Mouse (Mus musculus): ENCODE results near the gene Cep152. TPM values are rescaled to one million over a fixed set of nuclear protein-coding genes. Genes with fewer than 3 reads are reported as not detected.

Gene Cep152
- total and polyA plus RNA-seq, 3 experiments, result 7.7 to 8.9 (median 8.8) TPM

GRCm38 (mm10) chr2:125644912-125645311 is 20.0 kb upstream of the Cep152 start:
- Histone ChIP-seq H3K36me3 (replicated peaks in 1 of 2; ENCODE audit: control insufficient read depth in 1 of 2, insufficient read depth in 1 of 2, low read length in 1 of 2) (no peaks in the 10 kb centered on the region), H3K4me1 (ENCODE audit: control insufficient read depth in 1 of 2, insufficient read depth in 2 of 2) (peaks cover 0 to 4% of the 10 kb centered on the region in 2 experiments; a peak in 1 of 4 replicates), H3K4me2 (ENCODE audit: insufficient read depth, low read depth, poor library complexity, severe bottlenecking) (no peak overlapping the region), H3K27ac (ENCODE audit: insufficient read depth, low read depth) (no peak overlapping the region), H3K4me3 (replicated peaks in 1 of 3; ENCODE audit: low read depth in 2 of 3, low read length in 2 of 3, poor library complexity in 1 of 3) (no peak overlapping the region), H3K9me3 (replicated peaks; ENCODE audit: low read length) (no peaks in the 10 kb centered on the region), H3K9ac (ENCODE audit: insufficient read depth, low read depth) (no peak overlapping the region), H3K79me2 (replicated peaks; ENCODE audit: control insufficient read depth, extremely low read depth, insufficient read depth, poor library complexity, severe bottlenecking) (no peaks in the 10 kb centered on the region), H3K27me3 (replicated peaks) (no peaks in the 10 kb centered on the region)
- in situ Hi-C loops (cut with MboI; ENCODE audit: low pct_ligation_motif_present, low pct_unique_long_range_greater_than_20kb, low sequenced_read_pairs) (no loop called here), dilution Hi-C loops (cut with MboI; ENCODE audit: extremely low pct_ligation_motif_present, extremely low pct_unique_long_range_greater_than_20kb, low sequenced_read_pairs) (no loop called here)
- DNase-seq (ENCODE audit: extremely low read depth), result no peak
- TF ChIP-seq CTCF (conservative IDR thresholded peaks at IDR 0.05 in 1 of 2, IDR thresholded peaks at IDR 0.05 in 1 of 2; ENCODE audit: low read depth in 2 of 2, low read length in 2 of 2) (no peak), USF1 (IDR thresholded peaks at IDR 0.05; ENCODE audit: low read depth, low read length) (no peak), SMC3 (IDR thresholded peaks at IDR 0.05; ENCODE audit: low read depth, low read length) (no peak), UBTF (IDR thresholded peaks at IDR 0.05; ENCODE audit: low read depth, low read length) (no peak), USF2 (conservative IDR thresholded peaks at IDR 0.05; ENCODE audit: low read depth, low read length) (no peak), SIN3A (IDR thresholded peaks at IDR 0.05; ENCODE audit: low read length) (no peak), GABPA (IDR thresholded peaks at IDR 0.05; ENCODE audit: insufficient replicate concordance, low read depth, low read length) (no peak), ZC3H11A (IDR thresholded peaks at IDR 0.05; ENCODE audit: low read depth, low read length) (no peak), HCFC1 (IDR thresholded peaks at IDR 0.05; ENCODE audit: low read depth, low read length) (no peak), KAT2A (IDR thresholded peaks at IDR 0.05; ENCODE audit: insufficient replicate concordance, low read length) (no peak), MEF2A (IDR thresholded peaks at IDR 0.05; ENCODE audit: borderline replicate concordance, low read depth, low read length) (no peak), ETS1 (conservative IDR thresholded peaks at IDR 0.05; ENCODE audit: low read depth, low read length) (no peak), POLR2A (IDR thresholded peaks at IDR 0.05; ENCODE audit: low read depth, low read length) (no peak), EP300 (IDR thresholded peaks at IDR 0.05; ENCODE audit: low read length) (no peak)

- no peak overlapping the region for H3K27ac ChIP-seq (ENCODE audit: insufficient read depth, low read depth)
- in situ Hi-C loops (cut with MboI; ENCODE audit: low pct_ligation_motif_present, low pct_unique_long_range_greater_than_20kb, low sequenced_read_pairs) (no loop called here), dilution Hi-C loops (cut with MboI; ENCODE audit: extremely low pct_ligation_motif_present, extremely low pct_unique_long_range_greater_than_20kb, low sequenced_read_pairs) (no loop called here)
- H3K9ac ChIP-seq (ENCODE audit: insufficient read depth, low read depth), result no peak overlapping the region
- no peak overlapping the region for H3K4me3 ChIP-seq (replicated peaks in 1 of 3; ENCODE audit: low read depth in 2 of 3, low read length in 2 of 3, poor library complexity in 1 of 3)
- H3K79me2 ChIP-seq (replicated peaks; ENCODE audit: control insufficient read depth, extremely low read depth, insufficient read depth, poor library complexity, severe bottlenecking), result no peaks in the 10 kb centered on the region
- TF ChIP-seq ETS1 (conservative IDR thresholded peaks at IDR 0.05; ENCODE audit: low read depth, low read length) (no peak), CTCF (conservative IDR thresholded peaks at IDR 0.05 in 1 of 2, IDR thresholded peaks at IDR 0.05 in 1 of 2; ENCODE audit: low read depth in 2 of 2, low read length in 2 of 2) (no peak), USF2 (conservative IDR thresholded peaks at IDR 0.05; ENCODE audit: low read depth, low read length) (no peak), SMC3 (IDR thresholded peaks at IDR 0.05; ENCODE audit: low read depth, low read length) (no peak), ZNF384 (IDR thresholded peaks at IDR 0.05; ENCODE audit: low read depth, low read length) (no peak), CHD1 (IDR thresholded peaks at IDR 0.05; ENCODE audit: low read depth, low read length) (no peak), ELF1 (IDR thresholded peaks at IDR 0.05; ENCODE audit: low read depth, low read length) (no peak), KAT2A (IDR thresholded peaks at IDR 0.05; ENCODE audit: insufficient replicate concordance, low read length) (no peak), POLR2AphosphoS2 (IDR thresholded peaks at IDR 0.05; ENCODE audit: low read depth, low read length) (no peak), MAFK (IDR thresholded peaks at IDR 0.05; ENCODE audit: insufficient replicate concordance, low read length) (no peak), GABPA (IDR thresholded peaks at IDR 0.05; ENCODE audit: insufficient replicate concordance, low read depth, low read length) (no peak)
- H3K4me2 ChIP-seq (ENCODE audit: insufficient read depth, low read depth, poor library complexity, severe bottlenecking), result no peak overlapping the region
- H3K4me1 ChIP-seq (ENCODE audit: control insufficient read depth in 1 of 2, insufficient read depth in 2 of 2), result no peaks in the 10 kb centered on the region
- H3K27me3 ChIP-seq (replicated peaks), result no peaks in the 10 kb centered on the region
- no peak for DNase-seq (ENCODE audit: extremely low read depth)
- peaks cover 2% of the 10 kb centered on the region for H3K9me3 ChIP-seq (replicated peaks; ENCODE audit: low read length)
- H3K36me3 ChIP-seq (replicated peaks in 1 of 2; ENCODE audit: control insufficient read depth in 1 of 2, insufficient read depth in 1 of 2, low read length in 1 of 2), result no peaks in the 10 kb centered on the region
Measured at GRCm38 (mm10) chr2:125637331-125637730, 12.4 kb upstream of the Cep152 start.

All from CH12.LX (cell line).